ENCODE assay signal across 12 mouse cellular contexts in the genomic region with DNA sequence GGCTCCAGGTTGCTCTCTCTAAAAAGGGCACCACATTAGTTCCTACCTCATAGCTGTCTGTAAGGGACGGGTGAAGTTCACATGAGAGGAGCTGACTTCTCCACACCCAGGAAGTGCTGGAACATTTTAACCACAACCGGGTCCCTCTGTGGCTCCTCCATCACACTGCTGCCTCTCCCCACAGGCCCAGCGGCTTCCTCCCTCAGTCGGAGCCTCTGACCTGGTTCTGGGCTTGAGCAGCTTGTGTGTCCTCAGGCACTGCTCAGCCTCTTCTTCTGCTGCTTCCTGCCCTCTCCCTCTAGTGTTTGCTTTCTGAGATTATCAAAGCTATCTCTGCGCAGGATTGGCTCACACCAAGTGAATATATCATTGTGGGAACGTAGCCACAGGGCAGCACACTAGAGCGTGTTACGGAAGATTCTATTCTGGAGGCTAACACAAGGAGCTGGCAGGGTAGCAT. TPM values are rescaled to one million over a fixed set of nuclear protein-coding genes. Genes with fewer than 3 reads are reported as not detected.
DNase-seq lines count a peak whose midpoint lies in the region; ATAC-seq and TF ChIP-seq lines count a peak whose summit lies in the region.
"Had no signal": no experiment of that assay in that cellular context is flagged by ENCODE, and none has a peak within 500 bp of the region (broad histone marks: within the 10 kb centered on the region; RNA-seq: fewer than 3 reads in every experiment).

No protein-coding gene starts in this region.

- H3K36me3 ChIP-seq in liver, postnatal 0 days (replicated peaks; ENCODE audit: insufficient read depth, low read length): peaks cover 22% of the 10 kb centered on the region

- H3K4me2 ChIP-seq in liver, postnatal 0 days (ENCODE audit: low read depth, low read length): peak overlapping the region; percentile 23; the same call in 1 of the 2 replicates

- peak; percentile 33 for TF ChIP-seq CTCF in liver, postnatal 0 days (IDR thresholded peaks at IDR 0.05; ENCODE audit: low read depth)
- no peak for TF ChIP-seq CTCF in layer of hippocampus, adult 2 months (conservative IDR thresholded peaks at IDR 0.05)

- peaks cover 27% of the 10 kb centered on the region for H3K4me1 ChIP-seq in liver, postnatal 0 days (ENCODE audit: insufficient read depth)

- H3K9me3 ChIP-seq in liver, postnatal 0 days (ENCODE audit: low read length): no peaks in the 10 kb centered on the region

- no peak for ATAC-seq in liver, postnatal 0 days

- H3K9ac ChIP-seq in liver, postnatal 0 days (replicated peaks): no peak overlapping the region

- no peak overlapping the region for H3K4me3 ChIP-seq in liver, postnatal 0 days (ENCODE audit: low read depth, low read length)
- H3K4me3 ChIP-seq in layer of hippocampus, adult 2 months: no peak overlapping the region

- H3K27ac ChIP-seq in liver, postnatal 0 days (ENCODE audit: low read depth): no peak overlapping the region
- no peak overlapping the region for H3K27ac ChIP-seq in layer of hippocampus, adult 2 months

- WGBS in liver, postnatal 0 days (ENCODE audit: insufficient replicate concordance): 28% methylated on average over 8 of the region's 8 CpGs

- DNase-seq in lung, postnatal 14 days: peak; percentile 12
- DNase-seq in lung, postnatal 36 days: no peak
- peak; percentile 38 for DNase-seq in adipocyte (ENCODE audit: low spot score)
- no peak for DNase-seq in liver, postnatal 0 days
- DNase-seq in thymus, postnatal 14 days: peak; percentile 79
- no peak for DNase-seq in kidney, postnatal 36 days
- no peak for DNase-seq in spleen, adult 12 weeks (ENCODE audit: low spot score)
- DNase-seq in layer of hippocampus, adult 2 months (ENCODE audit: low spot score in 2 of 2): no peak
- DNase-seq: adrenal gland, postnatal 25 days; kidney, adult 8-10 months; lung, adult 2 months had no signal

- TF ChIP-seq EP300 in liver, postnatal 0 days (IDR thresholded peaks at IDR 0.05; ENCODE audit: low read depth): no peak

- H3K27me3 ChIP-seq in liver, postnatal 0 days (ENCODE audit: insufficient read depth, low read length): peaks cover 4% of the 10 kb centered on the region; the same call in 1 of the 2 replicates

RNA-seq across cellular contexts. Expression of gene Tmem121b, which starts 7.5 kb away (rescaled TPM):
- not detected in 2 replicates for polyA plus RNA-seq in liver, postnatal 0 days (2015; fragmentation: Nextera tagmentation; extraction: Ambion mirVana)
- total RNA-seq in layer of hippocampus, adult 2 months (2021): 10 to 100 TPM; 38.2 to 38.6 TPM
- total RNA-seq: adrenal gland, postnatal 25 days; gastrocnemius, adult 18-20 months had no signal

RNA-seq across cellular contexts. Expression of gene Il17ra, which starts 23.0 kb away (rescaled TPM):
- polyA plus RNA-seq in liver, postnatal 0 days (2015; fragmentation: Nextera tagmentation; extraction: Ambion mirVana): 9.4 and 10.6 TPM in 2 replicates
- 1 to 10 TPM; 6.7 to 8.1 TPM for total RNA-seq in layer of hippocampus, adult 2 months (2021)

RNA-seq across cellular contexts. Expression of gene Hdhd5, which starts 45.0 kb away (rescaled TPM):
- 6.6 and 7.1 TPM in 2 replicates for polyA plus RNA-seq in liver, postnatal 0 days (2015; fragmentation: Nextera tagmentation; extraction: Ambion mirVana)
- 10 to 100 TPM; 32.3 to 40.2 TPM for total RNA-seq in layer of hippocampus, adult 2 months (2021)

Comparison
In these comparisons a context has a peak if more than half of its experiments do, and no peak if none do; other contexts are left out.
1. DNase-seq: peak in lung, postnatal 14 days (single experiment), adipocyte (single experiment) and thymus, postnatal 14 days (single experiment); none in lung, postnatal 36 days (single experiment), liver, postnatal 0 days (single experiment), kidney, postnatal 36 days (0 of 2), spleen, adult 12 weeks (single experiment) and layer of hippocampus, adult 2 months (0 of 2).